Mouse (Mus musculus) thymus, adult 18-20 months (tissue): Measurements from ENCODE around the gene Wwp2.

Experiments
- DNase-seq, 2 experiments: peaks; one replicate each; pipeline ENCODE4 v3.0.0; 2022; ENCODE audit warnings: mixed read lengths in 2 of 2

The Wwp2 gene

GRCm38 (mm10) chr8:107513249-107513648 is 77.1 kb downstream of the Wwp2 start:
- DNase-seq, result no peak

GRCm38 (mm10) chr8:107514949-107515721 is 79.0 kb downstream of the Wwp2 start:
- DNase-seq, result no peak

- DNase-seq, result no peak
Measured at GRCm38 (mm10) chr8:107518726-107519125, 82.6 kb downstream of the Wwp2 start.

- DNase-seq, result no peak
Measured at GRCm38 (mm10) chr8:107519860-107520259, 83.7 kb downstream of the Wwp2 start.

- no peak for DNase-seq
Measured at GRCm38 (mm10) chr8:107521788-107522554, 85.8 kb downstream of the Wwp2 start.

GRCm38 (mm10) chr8:107522555-107522833 is 86.3 kb downstream of the Wwp2 start:
- DNase-seq, result no peak

- DNase-seq, result no peak
Measured at GRCm38 (mm10) chr8:107524535-107524934, 88.4 kb downstream of the Wwp2 start.

GRCm38 (mm10) chr8:107528786-107529185 is 92.6 kb downstream of the Wwp2 start:
- DNase-seq, result no peak

- no peak for DNase-seq
Measured at GRCm38 (mm10) chr8:107537472-107537871, 101.3 kb downstream of the Wwp2 start.

GRCm38 (mm10) chr8:107540623-107541022 is 104.5 kb downstream of the Wwp2 start:
- DNase-seq, result no peak

- DNase-seq, result no peak
Measured at GRCm38 (mm10) chr8:107541369-107541768, 105.2 kb downstream of the Wwp2 start.

- DNase-seq, result no peak
Measured at GRCm38 (mm10) chr8:107542151-107542550, 106.0 kb downstream of the Wwp2 start.

GRCm38 (mm10) chr8:107543714-107544113 is 107.5 kb downstream of the Wwp2 start:
- no peak for DNase-seq

GRCm38 (mm10) chr8:107544211-107544610 is 108.0 kb downstream of the Wwp2 start:
- DNase-seq, result no peak

- DNase-seq, result no peak
Measured at GRCm38 (mm10) chr8:107544651-107545174, 108.5 kb downstream of the Wwp2 start.

GRCm38 (mm10) chr8:107545621-107546152 is 109.5 kb downstream of the Wwp2 start:
- no peak for DNase-seq

GRCm38 (mm10) chr8:107546154-107546553 is 110.0 kb downstream of the Wwp2 start:
- no peak for DNase-seq

- DNase-seq, result no peak
Measured at GRCm38 (mm10) chr8:107546817-107547216, 110.7 kb downstream of the Wwp2 start.

- no peak for DNase-seq
Measured at GRCm38 (mm10) chr8:107552234-107552633, 116.1 kb downstream of the Wwp2 start.

- no peak for DNase-seq
Measured at GRCm38 (mm10) chr8:107555231-107555630, 119.1 kb downstream of the Wwp2 start.

GRCm38 (mm10) chr8:107556511-107556936 is 120.4 kb downstream of the Wwp2 start:
- DNase-seq, result no peak

GRCm38 (mm10) chr8:107560820-107561536 is 124.8 kb downstream of the Wwp2 start:
- DNase-seq, result no peak

GRCm38 (mm10) chr8:107562164-107562563 is 126.0 kb downstream of the Wwp2 start:
- no peak for DNase-seq
